Comparison of ENCODE assay signal across 15 mouse cellular contexts in genomic region chr10:8240703-8241102, GRCm38 (mm10).
A peak's percentile ranks its signal among the peaks of the same experiment; 100 is the strongest.
DNase-seq lines count a peak whose midpoint lies in the region; ATAC-seq lines count a peak whose summit lies in the region.
"Had no signal": no experiment of that assay in that cellular context is flagged by ENCODE, and none has a peak within 500 bp of the region (broad histone marks: within the 10 kb centered on the region; RNA-seq: fewer than 3 reads in every experiment).

No protein-coding gene starts in this region.

- H3K4me3 ChIP-seq in liver, embryonic 11.5 days (ENCODE audit: low read depth, low read length), result no peak overlapping the region
- H3K4me3 ChIP-seq: embryonic facial prominence, embryonic 10.5 days; embryonic facial prominence, embryonic 15.5 days; forebrain, embryonic 13.5 days; heart, embryonic 10.5 days; heart, embryonic 15.5 days; limb, embryonic 10.5 days; limb, embryonic 15.5 days had no signal

- H3K27ac ChIP-seq in liver, embryonic 11.5 days (ENCODE audit: low read depth, low read length), result no peak overlapping the region
- H3K27ac ChIP-seq: embryonic facial prominence, embryonic 10.5 days; embryonic facial prominence, embryonic 15.5 days; forebrain, embryonic 13.5 days; heart, embryonic 10.5 days; heart, embryonic 15.5 days; kidney, postnatal 0 days; limb, embryonic 10.5 days; limb, embryonic 15.5 days had no signal

- no peaks in the 10 kb centered on the region for H3K36me3 ChIP-seq in liver, embryonic 11.5 days (ENCODE audit: control insufficient read depth, insufficient read depth, low read length)
- H3K36me3 ChIP-seq: embryonic facial prominence, embryonic 10.5 days; heart, embryonic 10.5 days; heart, embryonic 15.5 days; limb, embryonic 10.5 days had no signal

- peak overlapping the region; percentile 32 for H3K4me2 ChIP-seq in liver, embryonic 11.5 days
- H3K4me2 ChIP-seq: embryonic facial prominence, embryonic 15.5 days; forebrain, embryonic 13.5 days; heart, embryonic 15.5 days; limb, embryonic 15.5 days had no signal

- no peak overlapping the region for H3K9ac ChIP-seq in liver, embryonic 11.5 days (ENCODE audit: low read depth, low read length)
- H3K9ac ChIP-seq: embryonic facial prominence, embryonic 15.5 days; forebrain, embryonic 13.5 days; heart, embryonic 15.5 days; limb, embryonic 15.5 days had no signal

- no peak for ATAC-seq in liver, embryonic 11.5 days (replicated peaks; ENCODE audit: low FRiP score)
- ATAC-seq in granulocyte monocyte progenitor cell, adult 5-6 weeks (replicated peaks; ENCODE audit: poor library complexity, severe bottlenecking), result peak; percentile 63
- ATAC-seq: Patski had no signal

- no peaks in the 10 kb centered on the region for H3K9me3 ChIP-seq in liver, embryonic 11.5 days (ENCODE audit: control insufficient read depth, low read length)
- H3K9me3 ChIP-seq: embryonic facial prominence, embryonic 10.5 days; embryonic facial prominence, embryonic 15.5 days; forebrain, embryonic 13.5 days; heart, embryonic 10.5 days; heart, embryonic 15.5 days; limb, embryonic 10.5 days; limb, embryonic 15.5 days had no signal

- no peaks in the 10 kb centered on the region for H3K27me3 ChIP-seq in liver, embryonic 11.5 days (replicated peaks; ENCODE audit: control insufficient read depth, insufficient read depth, low read length)
- H3K27me3 ChIP-seq: embryonic facial prominence, embryonic 15.5 days; forebrain, embryonic 13.5 days; heart, embryonic 15.5 days; limb, embryonic 15.5 days; Patski had no signal

- no peaks in the 10 kb centered on the region for H3K4me1 ChIP-seq in liver, embryonic 11.5 days (replicated peaks; ENCODE audit: control insufficient read depth, insufficient read depth, low read length)
- H3K4me1 ChIP-seq: embryonic facial prominence, embryonic 10.5 days; embryonic facial prominence, embryonic 15.5 days; forebrain, embryonic 13.5 days; heart, embryonic 15.5 days; limb, embryonic 10.5 days; limb, embryonic 15.5 days had no signal

- 42% methylated on average over 4 of the region's 4 CpGs for WGBS in liver, embryonic 11.5 days

- no peak for DNase-seq in liver, embryonic 11.5 days (ENCODE audit: low spot score)
- DNase-seq in liver (no peak), MEL-GATA-1-ER (ENCODE audit: extremely low read depth, low read depth) (peak; percentile 6)
- DNase-seq in frontal cortex, adult 2 months (ENCODE audit: extremely low spot score in 1 of 2, low spot score in 1 of 2), result no peak
- DNase-seq in thymus, postnatal 25 days, result no peak
